Mouse (Mus musculus) liver, embryonic 11.5 days (tissue): ENCODE data around the gene Arcn1. TPM values are rescaled to one million over a fixed set of nuclear protein-coding genes. Genes with fewer than 3 reads are reported as not detected.

ENCODE experiments used
- ATAC-seq: fragments of 200-750 bp; cut with Nextera tagmentation; replicated peaks from 2 replicates; pipeline ENCODE4 v1.8.0; 2017; ENCODE audit warnings: moderate number of reproducible peaks, mild to moderate bottlenecking, moderate TSS enrichment, moderate library complexity; ENCODE audit not compliant: low FRiP score
- DNase-seq: peaks from one replicate; pipeline ENCODE4 v3.0.0-alpha.2; 2017; ENCODE audit warnings: low spot score
- H3K27ac ChIP-seq: fragments of 300-500 bp; sonication (generic); 2 replicates; pipeline ENCODE4 v1.5.1; 2014; ENCODE audit warnings: mild to moderate bottlenecking, low read depth, low read length, control low read depth
- H3K27me3 ChIP-seq: fragments of 300-500 bp; sonication (generic); replicated peaks from 2 replicates; pipeline ENCODE4 v1.6.1; 2014; ENCODE audit warnings: low read length, mixed read lengths; ENCODE audit not compliant: control insufficient read depth, insufficient read depth
- H3K36me3 ChIP-seq: fragments of 300-500 bp; sonication (generic); 2 replicates; pipeline ENCODE4 v1.6.1; 2014; ENCODE audit warnings: mild to moderate bottlenecking, low read length, moderate library complexity, mixed read lengths; ENCODE audit not compliant: control insufficient read depth, insufficient read depth
- H3K4me1 ChIP-seq: fragments of 300-500 bp; sonication (generic); replicated peaks from 2 replicates; pipeline ENCODE4 v1.6.1; 2014; ENCODE audit warnings: low read length, mixed read lengths; ENCODE audit not compliant: control insufficient read depth, insufficient read depth
- H3K4me2 ChIP-seq: fragments of 300-500 bp; sonication (generic); 2 replicates; pipeline ENCODE4 v1.6.1; 2014; ENCODE audit warnings: mild to moderate bottlenecking, control low read depth, moderate library complexity
- H3K4me3 ChIP-seq: fragments of 300-500 bp; sonication (generic); 2 replicates; pipeline ENCODE4 v1.5.1; 2014; ENCODE audit warnings: low read depth, low read length, control low read depth
- H3K9ac ChIP-seq: fragments of 300-500 bp; sonication (generic); 2 replicates; pipeline ENCODE4 v1.6.1; 2014; ENCODE audit warnings: low read depth, low read length, control low read depth
- H3K9me3 ChIP-seq: fragments of 300-500 bp; sonication (generic); 2 replicates; pipeline ENCODE4 v1.6.1; 2016; ENCODE audit warnings: low read length, inconsistent platforms, mixed read lengths; ENCODE audit not compliant: control insufficient read depth
- WGBS: fragments of 180-500 bp; shearing (Covaris S2); extraction: QIAGEN DNeasy Blood & Tissue Kit; methylation state at CpG from one replicate; pipeline ENCODE4 v1.1.7; 2014; 5-methylcytosine and 5-hydroxymethylcytosine counted together
- polyA plus RNA-seq: library from polyadenylated mRNA; unstranded; fragments of >200 nt; fragmentation: Nextera tagmentation; extraction: Ambion mirVana; gene quantifications from 2 replicates; pipeline ENCODE4 v1.2.1, GENCODE M21; 2014

Arcn1 gene
- polyA plus RNA-seq, 1 experiment from 2014 or later = 171 TPM

GRCm38 (mm10) chr9:44719632-44720357 is 47.9 kb downstream of the Arcn1 start:
- peaks cover 29% of the 10 kb centered on the region for H3K4me1 ChIP-seq
- 0 out of 2 replicates have a peak overlapping the region, but pooled peaks have one; percentile 64 for H3K4me3 ChIP-seq
- WGBS = 81% methylated on average over 8 of the region's 8 CpGs
- H3K36me3 ChIP-seq = no peaks in the 10 kb centered on the region
- no peak overlapping the region for H3K27ac ChIP-seq
- H3K9ac ChIP-seq = no peak overlapping the region
- no peak for ATAC-seq
- no peaks in the 10 kb centered on the region for H3K27me3 ChIP-seq
- peak overlapping the region; percentile 87 for H3K4me2 ChIP-seq
- no peak for DNase-seq
- H3K9me3 ChIP-seq = no peaks in the 10 kb centered on the region

- Histone ChIP-seq H3K4me2 (no peak overlapping the region), H3K9ac (no peak overlapping the region), H3K9me3 (no peaks in the 10 kb centered on the region), H3K27ac (no peak overlapping the region), H3K4me3 (no peak overlapping the region), H3K27me3 (no peaks in the 10 kb centered on the region), H3K4me1 (peaks cover 29% of the 10 kb centered on the region), H3K36me3 (no peaks in the 10 kb centered on the region)
- WGBS = 78% methylated on average over 12 of the region's 12 CpGs
- DNase-seq (no peak), ATAC-seq (no peak)
Observed at GRCm38 (mm10) chr9:44718937-44719631, 48.6 kb downstream of the Arcn1 start.

- ATAC-seq (no peak), DNase-seq (no peak)
- peaks cover 26% of the 10 kb centered on the region for H3K4me1 ChIP-seq
- no peak overlapping the region for H3K9ac ChIP-seq
- H3K27me3 ChIP-seq = no peaks in the 10 kb centered on the region
- no peaks in the 10 kb centered on the region for H3K36me3 ChIP-seq
- no peaks in the 10 kb centered on the region for H3K9me3 ChIP-seq
- no peak overlapping the region for H3K4me2 ChIP-seq
- 75% methylated on average over 10 of the region's 10 CpGs for WGBS
- H3K4me3 ChIP-seq = no peak overlapping the region
- no peak overlapping the region for H3K27ac ChIP-seq
Observed at GRCm38 (mm10) chr9:44717822-44718242, 49.8 kb downstream of the Arcn1 start.

GRCm38 (mm10) chr9:44716997-44717821 is 50.4 kb downstream of the Arcn1 start:
- H3K27ac ChIP-seq = no peak overlapping the region
- no peak overlapping the region for H3K4me3 ChIP-seq
- H3K4me2 ChIP-seq = no peak overlapping the region
- H3K9ac ChIP-seq = no peak overlapping the region
- WGBS = 70% methylated on average over 6 of the region's 6 CpGs
- no peaks in the 10 kb centered on the region for H3K9me3 ChIP-seq
- ATAC-seq = 0 out of 2 replicates have a peak, but pooled peaks have one; percentile 30
- 0 out of 2 replicates have a peak, but pooled peaks cover 2% of the 10 kb centered on the region for H3K36me3 ChIP-seq
- H3K4me1 ChIP-seq = peaks cover 26% of the 10 kb centered on the region
- no peak for DNase-seq
- H3K27me3 ChIP-seq = no peaks in the 10 kb centered on the region

- WGBS = 90% methylated on average over 29 of the region's 29 CpGs
- no peak overlapping the region for H3K4me3 ChIP-seq
- no peaks in the 10 kb centered on the region for H3K27me3 ChIP-seq
- H3K9ac ChIP-seq = no peak overlapping the region
- peaks cover 21% of the 10 kb centered on the region for H3K4me1 ChIP-seq
- H3K9me3 ChIP-seq = no peaks in the 10 kb centered on the region
- 0 out of 2 replicates have a peak, but pooled peaks cover 2% of the 10 kb centered on the region for H3K36me3 ChIP-seq
- no peak for DNase-seq
- no peak for ATAC-seq
- no peak overlapping the region for H3K4me2 ChIP-seq
- H3K27ac ChIP-seq = no peak overlapping the region
Observed at GRCm38 (mm10) chr9:44715705-44716362, 51.8 kb downstream of the Arcn1 start.

- no peak overlapping the region for H3K4me2 ChIP-seq
- H3K4me3 ChIP-seq = no peak overlapping the region
- H3K36me3 ChIP-seq = 0 out of 2 replicates have a peak, but pooled peaks cover 2% of the 10 kb centered on the region
- no peak for ATAC-seq
- 87% methylated on average over 17 of the region's 17 CpGs for WGBS
- DNase-seq = no peak
- no peaks in the 10 kb centered on the region for H3K9me3 ChIP-seq
- H3K9ac ChIP-seq = no peak overlapping the region
- no peak overlapping the region for H3K27ac ChIP-seq
- no peaks in the 10 kb centered on the region for H3K27me3 ChIP-seq
- H3K4me1 ChIP-seq = peaks cover 14% of the 10 kb centered on the region
Observed at GRCm38 (mm10) chr9:44715109-44715508, 52.5 kb downstream of the Arcn1 start.

- Histone ChIP-seq H3K4me2 (no peak overlapping the region), H3K9ac (no peak overlapping the region), H3K9me3 (no peaks in the 10 kb centered on the region), H3K36me3 (0 out of 2 replicates have a peak, but pooled peaks cover 2% of the 10 kb centered on the region), H3K4me1 (peaks cover 8% of the 10 kb centered on the region), H3K27ac (no peak overlapping the region), H3K4me3 (no peak overlapping the region), H3K27me3 (no peaks in the 10 kb centered on the region)
- WGBS = 61% methylated on average over 2 of the region's 2 CpGs
- no peak for ATAC-seq
- DNase-seq = no peak
Observed at GRCm38 (mm10) chr9:44713574-44713973, 54.1 kb downstream of the Arcn1 start.

- Histone ChIP-seq H3K4me3 (no peak overlapping the region), H3K9me3 (no peaks in the 10 kb centered on the region), H3K4me2 (no peak overlapping the region), H3K27me3 (no peaks in the 10 kb centered on the region), H3K9ac (no peak overlapping the region), H3K36me3 (0 out of 2 replicates have a peak, but pooled peaks cover 2% of the 10 kb centered on the region), H3K4me1 (peaks cover 10% of the 10 kb centered on the region), H3K27ac (no peak overlapping the region)
- DNase-seq (no peak), ATAC-seq (no peak)
- 73% methylated on average over 6 of the region's 6 CpGs for WGBS
Observed at GRCm38 (mm10) chr9:44713080-44713479, 54.6 kb downstream of the Arcn1 start.
